Mouse (Mus musculus): ENCODE results near the gene Gon7.

GRCm38 (mm10) chr12:102725761-102726175, 31.8 kb downstream of the Gon7 start:
- TF ChIP-seq POLR2A (IDR thresholded peaks at IDR 0.05; ENCODE audit: borderline replicate concordance, control insufficient read depth, low read depth, low read length): no peak
- no peak for TF ChIP-seq CTCF (IDR thresholded peaks at IDR 0.05; ENCODE audit: control insufficient read depth, insufficient read depth, low read length)
